Mouse (Mus musculus) stomach, postnatal 0 days (tissue): Measurements from ENCODE around the gene Rrnad1. TPM values are rescaled to one million over a fixed set of nuclear protein-coding genes. Genes with fewer than 3 reads are reported as not detected.
A peak's percentile ranks its signal among the peaks of the same experiment; 100 is the strongest.

Experiments used
- ATAC-seq: fragments of 200-750 bp; cut with Nextera tagmentation; 2 replicates; pipeline ENCODE4 v1.8.0; 2017; ENCODE audit not compliant: low FRiP score, low TSS enrichment
- DNase-seq: peaks from one replicate; pipeline ENCODE4 v3.0.0-alpha.2; 2016; ENCODE audit warnings: low spot score
- H3K27ac ChIP-seq: fragments of 300-500 bp; sonication (generic); replicated peaks from 2 replicates; pipeline ENCODE4 v1.5.1; 2014; ENCODE audit warnings: mild to moderate bottlenecking, control low read depth
- H3K27me3 ChIP-seq: fragments of 300-500 bp; sonication (generic); 2 replicates; pipeline ENCODE4 v1.6.1; 2014; ENCODE audit warnings: low read length; ENCODE audit not compliant: control insufficient read depth, insufficient read depth
- H3K36me3 ChIP-seq: fragments of 300-500 bp; sonication (generic); 2 replicates; pipeline ENCODE4 v1.6.1; 2014; ENCODE audit warnings: low read length, mixed read lengths; ENCODE audit not compliant: control insufficient read depth, insufficient read depth
- H3K4me1 ChIP-seq: fragments of 300-500 bp; sonication (generic); replicated peaks from 2 replicates; pipeline ENCODE4 v1.6.1; 2014; ENCODE audit warnings: antibody characterized with exemption; ENCODE audit not compliant: control insufficient read depth, insufficient read depth
- H3K4me2 ChIP-seq: fragments of 300-500 bp; sonication (generic); replicated peaks from 2 replicates; pipeline ENCODE4 v1.6.1; 2014; ENCODE audit warnings: low read depth, mild to moderate bottlenecking, control low read depth, moderate library complexity
- H3K4me3 ChIP-seq: fragments of 300-500 bp; sonication (generic); 2 replicates; pipeline ENCODE4 v1.5.1; 2014; ENCODE audit warnings: low read depth, low read length, control low read depth
- H3K9ac ChIP-seq: fragments of 300-500 bp; sonication (generic); 2 replicates; pipeline ENCODE4 v1.6.1; 2014; ENCODE audit warnings: mild to moderate bottlenecking, low read length, control low read depth, mixed read lengths
- H3K9me3 ChIP-seq: fragments of 300-500 bp; sonication (generic); 2 replicates; pipeline ENCODE4 v1.6.1; 2016; ENCODE audit warnings: low read length; ENCODE audit not compliant: control insufficient read depth
- CTCF ChIP-seq: IDR thresholded peaks from 2 replicates; pipeline ENCODE4 v1.5.1; 2016; ENCODE audit warnings: antibody characterized with exemption, low read depth, mild to moderate bottlenecking, moderate library complexity
- EP300 ChIP-seq: optimal IDR thresholded peaks from 2 replicates; pipeline ENCODE3; 2016; ENCODE audit warnings: antibody characterized with exemption
- WGBS: fragments of 180-500 bp; shearing (Covaris S2); extraction: QIAGEN DNeasy Blood & Tissue Kit; methylation state at CpG from one replicate; pipeline ENCODE4 v1.1.7; 2014; 5-methylcytosine and 5-hydroxymethylcytosine counted together
- polyA plus RNA-seq: library from polyadenylated mRNA; unstranded; fragments of >200 nt; fragmentation: Nextera tagmentation; extraction: Ambion mirVana; gene quantifications from 2 replicates; pipeline ENCODE4 v1.2.1, GENCODE M21; 2015

Rrnad1 gene
- polyA plus RNA-seq, 1 experiment from 2014 or later: 7.1 TPM

DNA sequence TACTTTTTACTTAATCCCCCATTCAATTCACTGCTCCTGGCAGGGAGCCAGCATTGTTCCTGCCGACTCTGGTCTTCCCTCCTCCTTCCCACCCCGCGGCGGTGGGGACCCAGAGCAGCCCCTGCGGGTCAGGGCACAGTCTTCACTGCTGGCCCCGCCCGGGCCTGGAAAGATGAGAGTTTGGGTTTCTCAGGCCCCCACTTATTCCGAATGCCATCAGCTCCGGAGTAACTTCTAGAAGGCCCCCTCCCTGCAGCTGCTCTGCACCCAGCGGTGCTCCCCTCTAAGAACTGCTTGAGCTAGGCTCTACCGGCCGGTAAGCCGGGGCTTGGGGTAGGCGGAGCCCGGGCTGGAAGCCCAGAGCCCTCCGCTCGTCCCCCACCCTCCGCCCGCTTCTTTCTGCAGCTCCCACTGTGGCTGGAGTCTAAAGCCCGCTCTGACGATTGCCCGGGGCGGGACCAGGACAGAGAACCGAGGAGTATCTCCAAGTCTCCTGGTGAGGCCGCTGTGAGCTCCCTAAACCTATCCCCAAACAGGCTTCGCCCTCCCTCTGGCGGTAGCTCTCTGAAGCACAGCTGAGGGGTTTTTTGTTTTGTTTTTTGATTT, 30.2 kb upstream of the Rrnad1 start:
- no peaks in the 10 kb centered on the region for H3K27me3 ChIP-seq
- H3K9me3 ChIP-seq: no peaks in the 10 kb centered on the region
- TF ChIP-seq EP300 (no peak), CTCF (peak; percentile 98)
- ATAC-seq (peak; percentile 97), DNase-seq (peak; percentile 91)
- H3K36me3 ChIP-seq: no peaks in the 10 kb centered on the region
- H3K4me1 ChIP-seq: peaks cover 5% of the 10 kb centered on the region
- peak overlapping the region; percentile 87 for H3K4me2 ChIP-seq
- H3K27ac ChIP-seq: peak overlapping the region; percentile 89
- WGBS: under 1% methylated on average over 27 of the region's 27 CpGs
- H3K4me3 ChIP-seq: peak overlapping the region; percentile 48
- peak overlapping the region; percentile 72 for H3K9ac ChIP-seq

DNA sequence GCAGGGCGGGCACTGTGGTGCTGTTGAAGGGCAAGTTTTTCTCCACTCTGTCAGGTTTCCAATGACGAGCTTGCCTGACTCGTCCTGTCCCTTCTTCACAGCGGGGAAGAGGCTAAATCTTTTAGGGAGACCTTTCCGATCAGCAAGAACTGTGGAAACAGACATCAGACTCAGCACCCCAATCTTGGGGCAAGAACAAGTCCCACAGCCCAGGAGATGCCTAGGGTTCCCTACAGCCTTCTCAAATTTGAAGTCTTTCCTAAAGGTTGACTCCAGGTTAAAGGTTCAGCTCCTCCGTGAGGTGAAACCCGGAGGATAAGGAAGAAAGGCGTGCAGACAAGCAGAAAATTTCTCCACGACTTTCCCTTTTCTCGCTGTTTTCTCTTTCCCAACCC, 29.7 kb upstream of the Rrnad1 start:
- Histone ChIP-seq H3K9ac (peak overlapping the region; percentile 72), H3K9me3 (no peaks in the 10 kb centered on the region), H3K4me2 (peak overlapping the region; percentile 87), H3K36me3 (no peaks in the 10 kb centered on the region), H3K4me3 (peak overlapping the region; percentile 48), H3K27ac (peak overlapping the region; percentile 89), H3K4me1 (peaks cover 5% of the 10 kb centered on the region), H3K27me3 (no peaks in the 10 kb centered on the region)
- no peak for DNase-seq
- no peak for TF ChIP-seq CTCF
- no peak for TF ChIP-seq EP300
- no peak for ATAC-seq
- whole genome bisulfite sequencing: 8% methylated on average over 10 of the region's 10 CpGs

DNA sequence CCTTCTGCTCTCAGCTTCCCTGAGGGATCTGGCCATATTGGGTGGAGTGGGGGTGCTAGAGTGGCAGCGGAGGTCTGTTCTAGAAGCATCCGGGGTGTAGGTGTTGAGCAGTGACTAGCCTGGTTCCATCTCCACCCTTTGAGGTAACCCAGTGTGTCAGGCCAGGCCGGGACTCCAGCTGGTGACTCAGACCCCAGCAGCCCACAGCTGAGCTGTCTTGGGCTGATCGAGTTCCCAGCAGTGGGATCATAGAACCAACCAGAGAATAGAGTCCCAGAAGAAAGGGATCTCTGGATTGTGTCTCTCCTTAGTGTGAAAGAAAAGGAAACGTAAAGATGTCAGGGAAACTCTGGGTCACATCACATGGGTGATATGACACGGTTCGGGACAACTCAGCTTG, 28.9 kb upstream of the Rrnad1 start:
- no peak overlapping the region for H3K9ac ChIP-seq
- no peaks in the 10 kb centered on the region for H3K36me3 ChIP-seq
- H3K4me3 ChIP-seq: no peak overlapping the region
- H3K9me3 ChIP-seq: no peaks in the 10 kb centered on the region
- TF ChIP-seq EP300 (no peak), CTCF (no peak)
- peaks cover 5% of the 10 kb centered on the region for H3K4me1 ChIP-seq
- H3K27ac ChIP-seq: 0 out of 2 replicates have a peak overlapping the region, but pooled peaks have one; percentile 89
- DNase-seq (no peak), ATAC-seq (no peak)
- no peaks in the 10 kb centered on the region for H3K27me3 ChIP-seq
- 61% methylated on average over 7 of the region's 7 CpGs for WGBS
- H3K4me2 ChIP-seq: no peak overlapping the region

DNA sequence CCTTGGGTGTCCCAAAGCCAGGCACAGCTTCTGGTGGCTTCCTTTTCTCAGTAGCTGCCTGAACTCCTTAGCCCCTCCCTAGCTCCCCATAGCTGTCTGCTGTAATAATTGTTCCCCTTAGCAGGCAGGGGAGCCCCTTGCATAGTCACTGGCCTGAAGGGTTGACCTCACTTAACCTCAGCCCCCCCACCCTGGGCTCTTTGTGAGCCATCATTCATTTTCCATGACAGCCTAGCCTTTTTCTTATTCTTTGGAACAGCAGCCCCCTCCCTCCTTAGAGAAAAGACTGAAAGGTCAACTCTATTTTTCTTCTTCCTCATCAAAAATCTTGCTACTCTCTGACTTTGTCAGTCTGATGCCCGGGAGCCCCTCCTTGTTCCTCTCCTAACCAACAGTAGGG, 28.4 kb upstream of the Rrnad1 start:
- H3K4me1 ChIP-seq: peaks cover 5% of the 10 kb centered on the region
- H3K27me3 ChIP-seq: no peaks in the 10 kb centered on the region
- DNase-seq (no peak), ATAC-seq (no peak)
- H3K36me3 ChIP-seq: no peaks in the 10 kb centered on the region
- WGBS: 11% methylated on average over 1 of the region's 1 CpGs
- H3K4me3 ChIP-seq: no peak overlapping the region
- no peak for TF ChIP-seq CTCF
- no peak for TF ChIP-seq EP300
- H3K27ac ChIP-seq: 0 out of 2 replicates have a peak overlapping the region, but pooled peaks have one; percentile 9
- no peak overlapping the region for H3K4me2 ChIP-seq
- H3K9ac ChIP-seq: no peak overlapping the region
- H3K9me3 ChIP-seq: no peaks in the 10 kb centered on the region

DNA sequence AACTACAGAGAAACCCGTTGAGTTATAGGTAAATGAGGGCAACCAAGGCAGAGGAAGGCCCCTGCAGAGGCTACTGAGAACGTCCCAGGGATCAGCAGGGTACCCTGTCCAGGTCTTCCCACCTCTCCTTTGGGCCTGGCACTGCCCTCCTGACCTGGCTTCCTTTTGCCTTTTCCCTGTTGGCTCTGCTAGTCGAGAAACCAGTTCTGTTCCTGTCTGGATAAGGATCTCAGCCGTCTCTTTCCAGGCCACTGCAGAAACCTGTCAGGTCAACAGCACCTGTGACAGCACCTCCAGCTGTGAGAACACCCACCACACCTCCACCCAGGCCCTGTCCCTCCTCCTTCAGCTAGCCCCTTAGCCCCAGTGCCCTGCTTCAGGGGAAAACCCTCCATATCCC, 28.0 kb upstream of the Rrnad1 start:
- Histone ChIP-seq H3K27me3 (no peaks in the 10 kb centered on the region), H3K9ac (no peak overlapping the region), H3K4me2 (no peak overlapping the region), H3K4me1 (peaks cover 5% of the 10 kb centered on the region), H3K36me3 (no peaks in the 10 kb centered on the region), H3K9me3 (no peaks in the 10 kb centered on the region), H3K4me3 (no peak overlapping the region), H3K27ac (peak overlapping the region; percentile 53)
- TF ChIP-seq CTCF (no peak), EP300 (no peak)
- ATAC-seq (no peak), DNase-seq (no peak)
- 39% methylated on average over 4 of the region's 4 CpGs for WGBS

DNA sequence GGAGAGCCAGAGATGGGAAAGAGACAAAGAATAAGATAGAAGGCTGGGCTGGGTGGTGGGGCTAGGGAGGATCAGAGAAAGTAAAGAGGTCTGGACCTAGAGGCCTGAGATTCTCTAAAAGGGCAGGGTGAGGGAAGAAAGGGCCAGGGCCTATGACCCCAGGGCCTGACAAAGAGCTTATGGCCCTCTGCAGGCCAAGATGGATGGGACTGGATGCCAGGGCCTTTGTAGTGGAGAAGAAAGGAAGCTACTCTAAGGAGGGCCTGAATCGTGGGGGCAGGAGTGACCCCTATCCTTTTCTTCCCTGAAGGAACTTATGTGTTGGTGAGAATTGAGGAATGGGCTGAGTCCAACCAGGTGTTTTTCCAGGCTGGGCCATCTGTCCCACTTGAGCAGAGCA, 27.5 kb upstream of the Rrnad1 start:
- TF ChIP-seq CTCF (no peak), EP300 (no peak)
- no peak for ATAC-seq
- H3K9me3 ChIP-seq: no peaks in the 10 kb centered on the region
- H3K27ac ChIP-seq: peak overlapping the region; percentile 53
- no peak overlapping the region for H3K4me3 ChIP-seq
- H3K4me2 ChIP-seq: no peak overlapping the region
- H3K9ac ChIP-seq: no peak overlapping the region
- H3K4me1 ChIP-seq: peaks cover 5% of the 10 kb centered on the region
- no peaks in the 10 kb centered on the region for H3K36me3 ChIP-seq
- DNase-seq: no peak
- no peaks in the 10 kb centered on the region for H3K27me3 ChIP-seq
- WGBS: 12% methylated on average over 1 of the region's 1 CpGs
